In the genomic region with DNA sequence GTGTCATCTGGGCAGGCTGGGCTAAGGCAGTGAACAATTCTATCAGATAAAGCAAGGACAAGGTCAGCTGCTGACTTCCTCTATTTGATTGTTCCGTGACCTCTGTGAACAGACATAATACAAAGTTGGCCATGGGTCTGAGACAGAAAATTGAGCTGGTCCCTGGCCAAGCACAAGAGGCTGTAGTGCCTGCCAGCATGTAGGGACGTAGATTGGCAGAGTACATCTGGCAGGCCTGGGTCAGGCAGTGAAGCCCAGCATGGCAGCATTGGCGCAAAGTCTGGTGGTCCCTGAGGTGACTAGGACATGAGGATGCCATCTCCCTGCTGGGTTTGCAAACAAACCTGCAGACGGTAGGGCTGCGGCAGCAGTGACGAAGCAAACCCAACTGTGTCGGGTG, we compare ENCODE assay signal across 15 mouse cellular contexts.
A peak's percentile ranks its signal among the peaks of the same experiment; 100 is the strongest.
DNase-seq lines count a peak whose midpoint lies in the region; ATAC-seq lines count a peak whose summit lies in the region.
"Had no signal": no experiment of that assay in that cellular context is flagged by ENCODE, and none has a peak within 500 bp of the region (broad histone marks: within the 10 kb centered on the region; RNA-seq: fewer than 3 reads in every experiment).

No protein-coding gene starts in this region.

- 0 out of 2 replicates have a peak, but pooled peaks cover 7% of the 10 kb centered on the region for H3K4me1 ChIP-seq in kidney, embryonic 15.5 days
- H3K4me1 ChIP-seq in embryonic facial prominence, embryonic 10.5 days = peaks cover 12% of the 10 kb centered on the region
- H3K4me1 ChIP-seq: lung, embryonic 15.5 days had no signal

- H3K4me2 ChIP-seq in kidney, embryonic 15.5 days = no peak overlapping the region
- H3K4me2 ChIP-seq: liver, embryonic 11.5 days; lung, embryonic 15.5 days had no signal

- ATAC-seq in kidney, embryonic 15.5 days (replicated peaks; ENCODE audit: low FRiP score) = no peak
- ATAC-seq: forebrain, postnatal 0 days; inflammation-experienced regulatory T-cells, adult 6 months had no signal

- no peaks in the 10 kb centered on the region for H3K27me3 ChIP-seq in kidney, embryonic 15.5 days
- no peaks in the 10 kb centered on the region for H3K27me3 ChIP-seq in embryonic facial prominence, embryonic 10.5 days (replicated peaks; ENCODE audit: low read depth, poor library complexity, severe bottlenecking)
- H3K27me3 ChIP-seq: lung, embryonic 15.5 days had no signal

- WGBS in kidney, embryonic 15.5 days = 88% methylated on average over 7 of the region's 7 CpGs
- WGBS in embryonic facial prominence, embryonic 10.5 days = 90% methylated on average over 7 of the region's 7 CpGs

- no peak overlapping the region for H3K27ac ChIP-seq in kidney, embryonic 15.5 days
- H3K27ac ChIP-seq in embryonic facial prominence, embryonic 10.5 days (replicated peaks) = no peak overlapping the region
- H3K27ac ChIP-seq: lung, embryonic 15.5 days had no signal

- no peaks in the 10 kb centered on the region for H3K9me3 ChIP-seq in kidney, embryonic 15.5 days (replicated peaks)
- no peaks in the 10 kb centered on the region for H3K9me3 ChIP-seq in embryonic facial prominence, embryonic 10.5 days
- H3K9me3 ChIP-seq: lung, embryonic 15.5 days had no signal

- H3K4me3 ChIP-seq in kidney, embryonic 15.5 days (replicated peaks) = no peak overlapping the region
- no peak overlapping the region for H3K4me3 ChIP-seq in embryonic facial prominence, embryonic 10.5 days
- H3K4me3 ChIP-seq: lung, embryonic 15.5 days had no signal

- DNase-seq in cerebellum, postnatal 14 days = peak; percentile 24 to 31
- no peak for DNase-seq in cerebellum, adult 11 months
- DNase-seq in kidney, postnatal 14 days = peak; percentile 6
- DNase-seq in heart, adult 9 months (ENCODE audit: low spot score in 2 of 2) = peak; percentile 51 to 58
- DNase-seq in lung, postnatal 14 days = peak; percentile 27
- DNase-seq in embryonic facial prominence, embryonic 10.5 days (ENCODE audit: low spot score) = no peak
- DNase-seq: B cell, adult 2 months; cerebellum, adult 11-12 months; forebrain, postnatal 0 days; layer of hippocampus, postnatal 36 days; thymus, adult 18-20 months had no signal

- H3K36me3 ChIP-seq in kidney, embryonic 15.5 days = no peaks in the 10 kb centered on the region
- no peaks in the 10 kb centered on the region for H3K36me3 ChIP-seq in embryonic facial prominence, embryonic 10.5 days (replicated peaks)
- H3K36me3 ChIP-seq: lung, embryonic 15.5 days had no signal

- no peak overlapping the region for H3K9ac ChIP-seq in kidney, embryonic 15.5 days
- H3K9ac ChIP-seq: forebrain, postnatal 0 days; lung, embryonic 15.5 days had no signal

Comparison
In these comparisons a context has a peak if more than half of its experiments do, and no peak if none do; other contexts are left out.
1. DNase-seq: peak in cerebellum, postnatal 14 days (2 of 2), kidney, postnatal 14 days (single experiment), heart, adult 9 months (2 of 2) and lung, postnatal 14 days (single experiment); none in cerebellum, adult 11 months (single experiment) and embryonic facial prominence, embryonic 10.5 days (single experiment).